Mouse (Mus musculus) small intestine, adult 2 months (tissue): ENCODE measurements at regions not wholly inside any gene's neighbourhood (a gene's known extent, or its start where the extent isn't known, plus 50 kb on each side); places are given as distances from the start of the nearest gene placed in this dataset.

Experiments used
- CTCF ChIP-seq: fragments of 200-500 bp; IDR thresholded peaks from 2 replicates; pipeline ENCODE4 v1.5.1; 2012; ENCODE audit warnings: low read depth, mild to moderate bottlenecking, control low read depth, inconsistent platforms, low read length, moderate library complexity, mixed read lengths; ENCODE audit not compliant: insufficient replicate concordance, insufficient read length; ENCODE audit errors: extremely low read depth
- POLR2A ChIP-seq: fragments of 200-500 bp; IDR thresholded peaks from 2 replicates; pipeline ENCODE4 v1.6.1; 2012; ENCODE audit warnings: low read depth, mild to moderate bottlenecking, control low read depth, inconsistent platforms, low read length, moderate library complexity

DNA sequence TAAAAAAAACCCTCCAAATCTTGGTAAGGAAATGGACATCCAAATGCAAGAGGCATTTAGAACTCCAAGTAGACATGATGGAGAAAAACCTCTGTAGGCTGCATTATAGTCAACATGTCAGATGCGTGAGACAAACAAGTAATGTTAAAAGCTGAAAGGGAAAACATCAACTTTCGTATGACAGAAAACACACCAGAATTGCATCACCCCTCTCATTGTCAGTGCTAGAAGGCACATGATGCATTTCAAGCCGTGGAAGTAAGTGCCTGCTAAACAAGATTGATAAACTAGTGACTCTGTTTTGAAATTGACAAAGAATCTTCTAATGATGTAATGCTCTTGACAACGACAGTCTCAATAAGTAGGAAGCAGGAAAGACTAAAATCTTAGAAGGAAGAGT is 96.1 kb downstream of the Mbl2 start:
- no peak for TF ChIP-seq POLR2A
- no peak for TF ChIP-seq CTCF
